Mouse (Mus musculus) forebrain, embryonic 12.5 days (tissue): ENCODE results near the gene Ap2s1. TPM values are rescaled to one million over a fixed set of nuclear protein-coding genes. Genes with fewer than 3 reads are reported as not detected.

Source experiments
- ATAC-seq: fragments of 200-750 bp; cut with Nextera tagmentation; 2 replicates; pipeline ENCODE4 v1.8.0; 2017; ENCODE audit warnings: moderate TSS enrichment; ENCODE audit not compliant: low FRiP score
- H3K27ac ChIP-seq: fragments of 300-500 bp; sonication (generic); 2 replicates; pipeline ENCODE4 v1.5.1; 2016; ENCODE audit warnings: mild to moderate bottlenecking
- H3K27me3 ChIP-seq: fragments of 300-500 bp; sonication (generic); 2 replicates; pipeline ENCODE4 v1.6.1; 2016; ENCODE audit warnings: mild to moderate bottlenecking
- H3K36me3 ChIP-seq: fragments of 300-500 bp; sonication (generic); replicated peaks from 2 replicates; pipeline ENCODE4 v1.6.1; 2016; ENCODE audit warnings: mild to moderate bottlenecking
- H3K4me1 ChIP-seq: fragments of 300-500 bp; sonication (generic); 2 replicates; pipeline ENCODE4 v1.6.1; 2016
- H3K4me2 ChIP-seq: fragments of 300-500 bp; sonication (generic); 2 replicates; pipeline ENCODE4 v1.6.1; 2016; ENCODE audit warnings: mild to moderate bottlenecking, moderate library complexity
- H3K4me3 ChIP-seq: fragments of 300-500 bp; sonication (generic); replicated peaks from 2 replicates; pipeline ENCODE4 v1.5.1; 2016; ENCODE audit warnings: mild to moderate bottlenecking
- H3K9ac ChIP-seq: fragments of 300-500 bp; sonication (generic); 2 replicates; pipeline ENCODE4 v1.6.1; 2016; ENCODE audit warnings: mild to moderate bottlenecking
- H3K9me3 ChIP-seq: fragments of 300-500 bp; sonication (generic); 2 replicates; pipeline ENCODE4 v1.6.1; 2016
- WGBS: fragments of 180-500 bp; shearing (Covaris S2); methylation state at CpG from one replicate; pipeline ENCODE4 v1.1.7; 2016; 5-methylcytosine and 5-hydroxymethylcytosine counted together
- polyA plus RNA-seq: library from polyadenylated mRNA; unstranded; fragments of >200 nt; fragmentation: Nextera tagmentation; extraction: Ambion mirVana; gene quantifications from 2 replicates; pipeline ENCODE4 v1.2.1, GENCODE M21; 2016

The Ap2s1 gene
- polyA plus RNA-seq, 1 experiment from 2014 or later, result 263 TPM

DNA sequence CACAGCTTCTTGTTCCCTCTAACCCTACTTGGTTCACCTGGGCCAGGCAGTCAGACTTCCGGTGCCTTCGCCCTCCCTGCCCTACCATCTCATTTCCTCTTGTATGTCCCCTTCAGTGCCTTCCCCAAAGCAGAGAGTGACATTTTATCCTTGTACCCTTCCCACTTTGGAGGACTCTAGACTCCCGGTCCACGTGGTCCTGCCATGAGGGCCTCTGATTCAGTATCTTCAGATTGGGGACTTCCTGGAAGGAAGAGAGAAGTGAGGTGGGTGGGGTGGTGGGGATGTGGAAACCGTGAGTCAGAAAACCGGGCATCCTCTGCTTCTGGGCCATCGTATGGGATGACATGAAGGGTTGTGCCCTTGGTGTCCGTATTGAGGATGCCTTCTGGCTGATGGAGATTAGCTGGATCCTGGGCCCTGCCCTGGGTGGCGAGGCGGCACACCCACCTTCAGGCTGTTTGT is 45.0 kb downstream of the Ap2s1 start:
- H3K4me2 ChIP-seq, result peak overlapping the region; percentile 100
- no peak overlapping the region for H3K27ac ChIP-seq
- peak overlapping the region; percentile 75; the same call in 1 of the 2 replicates for H3K9ac ChIP-seq

GRCm38 (mm10) chr7:16783758-16784415 is 45.7 kb downstream of the Ap2s1 start:
- Histone ChIP-seq H3K4me2 (peak overlapping the region; percentile 100), H3K4me1 (peaks cover 40% of the 10 kb centered on the region), H3K4me3 (peak overlapping the region; percentile 69), H3K9ac (peak overlapping the region; percentile 75; the same call in 1 of the 2 replicates), H3K9me3 (no peaks in the 10 kb centered on the region), H3K36me3 (peaks cover 20% of the 10 kb centered on the region; the same call in 1 of the 2 replicates), H3K27ac (no peak overlapping the region), H3K27me3 (peaks cover 3% of the 10 kb centered on the region; the same call in 1 of the 2 replicates)
- WGBS, result 41% methylated on average over 17 of the region's 17 CpGs
- no peak for ATAC-seq

More for the DNA sequence above, 45.0 kb downstream of the Ap2s1 start:
- H3K36me3 ChIP-seq, result peaks cover 18% of the 10 kb centered on the region; the same call in 1 of the 2 replicates
- peak overlapping the region; percentile 69 for H3K4me3 ChIP-seq
- H3K27me3 ChIP-seq, result peaks cover 3% of the 10 kb centered on the region; the same call in 1 of the 2 replicates
- no peaks in the 10 kb centered on the region for H3K9me3 ChIP-seq
- 17% methylated on average over 10 of the region's 10 CpGs for WGBS
- ATAC-seq, result no peak
- H3K4me1 ChIP-seq, result peaks cover 40% of the 10 kb centered on the region

DNA sequence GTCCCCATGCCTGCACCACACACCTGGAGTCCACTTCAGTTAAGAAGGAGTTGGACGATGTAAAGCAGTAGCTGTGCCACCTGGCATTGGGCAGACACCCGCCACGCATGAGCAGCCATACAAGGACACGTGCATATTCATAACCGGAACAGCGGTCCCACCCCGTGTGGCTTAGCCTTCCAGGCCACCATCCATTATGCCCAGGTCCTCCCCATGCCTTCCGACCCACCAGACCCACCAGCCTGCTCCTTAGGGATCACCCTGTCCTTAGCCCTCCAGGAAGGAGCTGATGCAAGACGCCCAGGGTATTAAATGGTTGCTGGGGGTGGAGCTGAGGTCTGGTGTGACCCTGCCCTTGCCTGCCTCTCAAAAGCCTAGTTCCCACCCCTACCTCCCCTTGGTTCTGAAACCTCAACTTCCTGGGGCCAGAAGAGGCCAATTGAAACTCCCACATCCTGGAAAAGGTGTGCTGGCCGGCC is 46.3 kb downstream of the Ap2s1 start:
- H3K4me3 ChIP-seq, result peak overlapping the region; percentile 69; the same call in 1 of the 2 replicates
- H3K4me1 ChIP-seq, result peaks cover 40% of the 10 kb centered on the region
- H3K9me3 ChIP-seq, result no peaks in the 10 kb centered on the region
- no peak overlapping the region for H3K9ac ChIP-seq
- peak overlapping the region; percentile 100 for H3K4me2 ChIP-seq
- 73% methylated on average over 10 of the region's 10 CpGs for WGBS
- H3K27ac ChIP-seq, result no peak overlapping the region
- ATAC-seq, result no peak
- peaks cover 3% of the 10 kb centered on the region; the same call in 1 of the 2 replicates for H3K27me3 ChIP-seq
- H3K36me3 ChIP-seq, result peaks cover 23% of the 10 kb centered on the region; the same call in 1 of the 2 replicates

- no peak overlapping the region for H3K9ac ChIP-seq
- peaks cover 3% of the 10 kb centered on the region; the same call in 1 of the 2 replicates for H3K27me3 ChIP-seq
- WGBS, result 92% methylated on average over 8 of the region's 8 CpGs
- peaks cover 29% of the 10 kb centered on the region; the same call in 1 of the 2 replicates for H3K36me3 ChIP-seq
- H3K4me2 ChIP-seq, result no peak overlapping the region
- H3K9me3 ChIP-seq, result no peaks in the 10 kb centered on the region
- no peak for ATAC-seq
- H3K4me1 ChIP-seq, result peaks cover 40% of the 10 kb centered on the region
- no peak overlapping the region for H3K27ac ChIP-seq
- no peak overlapping the region for H3K4me3 ChIP-seq
Measured at GRCm38 (mm10) chr7:16785541-16786083, 47.4 kb downstream of the Ap2s1 start.

- WGBS, result 84% methylated on average over 5 of the region's 5 CpGs
- Histone ChIP-seq H3K9ac (no peak overlapping the region), H3K4me2 (no peak overlapping the region), H3K9me3 (no peaks in the 10 kb centered on the region), H3K4me1 (no peaks in the 10 kb centered on the region), H3K27me3 (no peaks in the 10 kb centered on the region), H3K36me3 (peaks cover 36% of the 10 kb centered on the region), H3K4me3 (no peak overlapping the region), H3K27ac (no peak overlapping the region)
- no peak for ATAC-seq
Measured at GRCm38 (mm10) chr7:16792316-16792715, 54.1 kb downstream of the Ap2s1 start.

DNA sequence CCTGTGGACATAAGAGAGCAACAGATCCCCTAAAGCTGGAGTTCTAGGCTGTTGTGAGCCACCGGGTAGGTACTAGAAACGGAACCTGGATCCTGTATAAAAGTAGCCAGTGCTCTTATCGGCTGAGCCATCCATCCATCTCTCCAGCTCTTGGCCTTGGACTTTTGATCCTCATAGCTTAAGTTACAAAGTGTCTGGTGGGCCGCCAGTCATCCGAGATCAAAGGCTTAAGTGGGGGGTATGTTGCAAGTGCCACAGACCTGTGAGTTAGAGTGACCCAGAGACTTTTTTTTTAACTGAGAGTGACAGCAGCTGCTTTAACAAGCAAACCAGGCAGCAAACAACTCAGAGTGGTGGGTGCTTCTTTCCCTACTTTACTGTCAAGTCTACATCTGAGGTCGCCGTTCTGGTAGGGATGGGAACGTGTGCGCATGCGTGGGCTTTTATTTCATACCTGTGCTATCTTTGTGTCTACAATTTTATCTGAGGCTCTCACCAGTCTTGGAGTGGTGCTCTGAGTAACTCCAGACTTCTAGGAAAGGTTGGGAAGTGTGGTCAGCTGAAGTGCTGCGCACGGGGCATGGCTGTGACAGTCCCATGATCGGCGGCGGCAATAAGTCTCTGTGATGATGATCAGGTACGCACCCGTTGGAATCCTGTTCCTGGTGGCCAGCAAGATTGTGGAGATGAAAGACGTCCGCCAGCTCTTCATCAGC is 55.0 kb downstream of the Ap2s1 start:
- H3K27me3 ChIP-seq, result no peaks in the 10 kb centered on the region
- H3K27ac ChIP-seq, result no peak overlapping the region
- no peak overlapping the region for H3K4me3 ChIP-seq
- no peaks in the 10 kb centered on the region for H3K9me3 ChIP-seq
- no peak overlapping the region for H3K9ac ChIP-seq
- WGBS, result 95% methylated on average over 19 of the region's 19 CpGs
- no peak for ATAC-seq
- peaks cover 40% of the 10 kb centered on the region for H3K36me3 ChIP-seq
- no peaks in the 10 kb centered on the region for H3K4me1 ChIP-seq
- no peak overlapping the region for H3K4me2 ChIP-seq

GRCm38 (mm10) chr7:16794886-16795285 is 56.7 kb downstream of the Ap2s1 start:
- no peaks in the 10 kb centered on the region for H3K27me3 ChIP-seq
- no peak overlapping the region for H3K9ac ChIP-seq
- no peak overlapping the region for H3K4me3 ChIP-seq
- ATAC-seq, result no peak
- H3K27ac ChIP-seq, result no peak overlapping the region
- H3K4me1 ChIP-seq, result no peaks in the 10 kb centered on the region
- H3K4me2 ChIP-seq, result no peak overlapping the region
- H3K36me3 ChIP-seq, result peaks cover 42% of the 10 kb centered on the region
- no peaks in the 10 kb centered on the region for H3K9me3 ChIP-seq
- 91% methylated on average over 5 of the region's 5 CpGs for WGBS

Other genes starting within 250 kb of the Ap2s1 start
- gene Arhgap35, start 123.4 kb upstream of the Ap2s1 start, polyA plus RNA-seq, result 40.8 and 47.5 TPM in 2 replicates
- gene Ceacam15, start 62.7 kb upstream of the Ap2s1 start, polyA plus RNA-seq, result not detected in 2 replicates
- gene Ceacam9, start 16.5 kb upstream of the Ap2s1 start, polyA plus RNA-seq, result not detected in 2 replicates
- 30.6 and 32.0 TPM in 2 replicates for gene Slc1a5, start 42.9 kb downstream of the Ap2s1 start, polyA plus RNA-seq
- 176 and 180 TPM in 2 replicates for gene Strn4, start 77.5 kb downstream of the Ap2s1 start, polyA plus RNA-seq
- 30.5 and 31.4 TPM in 2 replicates for gene Fkrp, start 78.3 kb downstream of the Ap2s1 start, polyA plus RNA-seq
- gene Prkd2, start 104.5 kb downstream of the Ap2s1 start, polyA plus RNA-seq, result 10.0 and 10.9 TPM in 2 replicates
- gene Dact3, start 136.9 kb downstream of the Ap2s1 start, polyA plus RNA-seq, result 2.6 and 3.2 TPM in 2 replicates
- 14.7 and 16.4 TPM in 2 replicates for gene Gng8, start 153.4 kb downstream of the Ap2s1 start, polyA plus RNA-seq
- gene Ptgir, start 168.1 kb downstream of the Ap2s1 start, polyA plus RNA-seq, result 0.24 and 0.51 TPM in 2 replicates
- 227 and 234 TPM in 2 replicates for gene Calm3, start 185.7 kb downstream of the Ap2s1 start, polyA plus RNA-seq
- 52.6 and 53.3 TPM in 2 replicates for gene Pnmal2, start 206.3 kb downstream of the Ap2s1 start, polyA plus RNA-seq
- gene Pnmal1, start 221.3 kb downstream of the Ap2s1 start, polyA plus RNA-seq, result 32.3 and 37.0 TPM in 2 replicates
- gene Gm42372, start 244.7 kb downstream of the Ap2s1 start, polyA plus RNA-seq, result 1.6 and 1.7 TPM in 2 replicates